In the genomic region with DNA sequence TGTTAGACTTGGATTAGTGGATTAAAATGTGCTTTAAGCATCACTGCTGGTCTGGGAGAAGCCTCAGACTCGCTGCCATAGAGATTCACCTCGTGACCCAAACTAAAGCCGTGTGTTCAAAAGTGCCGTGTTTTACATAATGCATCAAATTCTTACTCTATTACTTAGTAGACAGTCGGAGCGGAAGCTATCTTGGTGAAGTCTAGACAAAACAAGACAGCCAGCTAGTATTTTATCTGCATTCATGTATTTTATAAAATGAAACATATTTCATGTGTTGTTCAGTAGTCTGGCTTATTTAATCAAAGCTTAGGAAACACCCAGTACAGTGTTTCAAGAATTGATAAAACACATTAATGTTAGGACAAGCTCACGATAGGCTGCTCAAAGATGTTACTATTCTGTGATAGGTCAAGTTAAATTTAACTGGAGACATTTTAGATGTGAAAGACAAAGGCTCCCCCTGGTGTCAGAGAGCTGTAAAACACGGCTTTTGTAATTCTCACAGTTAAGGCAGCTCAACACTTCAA, we compare ENCODE assay signal across 8 mouse cellular contexts. TPM values are rescaled to one million over a fixed set of nuclear protein-coding genes. Genes with fewer than 3 reads are reported as not detected.
DNase-seq lines count a peak whose midpoint lies in the region; ATAC-seq lines count a peak whose summit lies in the region.

Gene Mttp (minus strand): TSS at position 327 of the 530 bp plus-strand sequence.

- peak within 1 kb of the TSS; percentile 71 for H3K9ac ChIP-seq in hindbrain, embryonic 16.5 days (ENCODE audit: low read depth, low read length)

- H3K4me3 ChIP-seq in hindbrain, embryonic 16.5 days (ENCODE audit: low read length), result peak within 1 kb of the TSS; percentile 77

- H3K9me3 ChIP-seq in hindbrain, embryonic 16.5 days (ENCODE audit: control insufficient read depth, low read length), result no peaks in the 10 kb centered on the region

- 1% methylated on average over 8 of the region's 8 CpGs for WGBS in hindbrain, embryonic 16.5 days

- 0 out of 2 replicates have a peak, but pooled peaks cover 3% of the 10 kb centered on the region for H3K36me3 ChIP-seq in hindbrain, embryonic 16.5 days (ENCODE audit: control insufficient read depth, insufficient read depth, low read length)

- peak; percentile 41 for ATAC-seq in activated CD4-positive, CD25-positive, alpha-beta regulatory T cell, adult 4 months
- no peak for ATAC-seq in hindbrain, embryonic 16.5 days

- H3K4me2 ChIP-seq in hindbrain, embryonic 16.5 days (ENCODE audit: low read length), result peak within 1 kb of the TSS; percentile 85

- peak; percentile 76 to 86 for DNase-seq in cerebellum, postnatal 25 days
- DNase-seq in frontal cortex, postnatal 14 days (ENCODE audit: low spot score in 2 of 2), result peak; percentile 39 to 79
- peak; percentile 81 for DNase-seq in left cerebral cortex, adult 11 months (ENCODE audit: low spot score)
- peak; percentile 94 for DNase-seq in lung, postnatal 36 days
- peak; percentile 89 for DNase-seq in retina, postnatal 1 day
- peak; percentile 80 for DNase-seq in thymus, postnatal 4 days

- H3K27me3 ChIP-seq in hindbrain, embryonic 16.5 days (replicated peaks; ENCODE audit: control insufficient read depth, insufficient read depth, low read length), result no peaks in the 10 kb centered on the region

- peak within 1 kb of the TSS; percentile 99 for H3K27ac ChIP-seq in hindbrain, embryonic 16.5 days (ENCODE audit: low read depth, low read length)

- peaks cover 3% of the 10 kb centered on the region for H3K4me1 ChIP-seq in hindbrain, embryonic 16.5 days (ENCODE audit: control insufficient read depth, insufficient read depth, low read depth, low read length)

RNA-seq across cellular contexts. Expression of gene Mttp, which starts in this region (rescaled TPM):
- 1 to 10 TPM; 2.9 to 3.6 TPM for polyA plus RNA-seq in activated CD4-positive, CD25-positive, alpha-beta regulatory T cell, adult 4 months (2017; shearing (Covaris generic))
- 8.4 and 8.5 TPM in 2 replicates for polyA plus RNA-seq in hindbrain, embryonic 16.5 days (2015; fragmentation: Nextera tagmentation; extraction: Ambion mirVana)
